Mouse (Mus musculus) megakaryocyte, embryonic 14.5 days (primary cell): ENCODE results near the gene Nell2. TPM values are rescaled to one million over a fixed set of nuclear protein-coding genes. Genes with fewer than 3 reads are reported as not detected.

ENCODE experiments used
- H3K27me3 ChIP-seq: replicated peaks from 2 replicates; pipeline ENCODE3; 2012; ENCODE audit warnings: inconsistent platforms
- H3K36me3 ChIP-seq: replicated peaks from 2 replicates; pipeline ENCODE3; 2012; ENCODE audit warnings: low read length, inconsistent platforms, mixed read lengths
- H3K4me1 ChIP-seq: 2 replicates; pipeline ENCODE4 v1.6.1; 2012; ENCODE audit warnings: inconsistent platforms
- H3K4me3 ChIP-seq: replicated peaks from 2 replicates; pipeline ENCODE3; 2012; ENCODE audit warnings: moderate library complexity, mild to moderate bottlenecking, inconsistent platforms
- H3K9me3 ChIP-seq: 2 replicates; pipeline ENCODE4 v1.6.1; 2012; ENCODE audit warnings: inconsistent platforms
- FLI1 ChIP-seq: IDR thresholded peaks from 2 replicates; pipeline ENCODE4 v1.6.1; 2012; ENCODE audit warnings: low read length, inconsistent platforms, mixed read lengths
- GATA1 ChIP-seq: IDR thresholded peaks from 3 replicates; pipeline ENCODE4 v1.6.1; 2012; ENCODE audit warnings: mixed read lengths, low read length, inconsistent platforms, borderline replicate concordance
- polyA plus RNA-seq: library from polyadenylated mRNA; stranded (reverse); fragments of >175 nt; gene quantifications from 2 replicates; pipeline ENCODE4 v1.2.3, GENCODE M21; 2012; ENCODE audit warnings: low replicate concordance; ENCODE audit not compliant: insufficient read depth

Gene Nell2
- polyA plus RNA-seq, 1 experiment = not detected

GRCm38 (mm10) chr15:95314121-95314807 lies 214.1 kb downstream of the Nell2 start:
- TF ChIP-seq GATA1 (no peak), FLI1 (no peak)
- H3K4me1 ChIP-seq = no peaks in the 10 kb centered on the region
- peaks cover 28% of the 10 kb centered on the region for H3K9me3 ChIP-seq
- no peaks in the 10 kb centered on the region for H3K27me3 ChIP-seq
- no peaks in the 10 kb centered on the region for H3K36me3 ChIP-seq
- no peak overlapping the region for H3K4me3 ChIP-seq

- no peak for TF ChIP-seq GATA1
- no peak for TF ChIP-seq FLI1
- Histone ChIP-seq H3K4me1 (no peaks in the 10 kb centered on the region), H3K9me3 (peaks cover 28% of the 10 kb centered on the region), H3K27me3 (no peaks in the 10 kb centered on the region), H3K36me3 (no peaks in the 10 kb centered on the region), H3K4me3 (no peak overlapping the region)
These were observed 215.1 kb downstream of the Nell2 start for GRCm38 (mm10) chr15:95313286-95313685.

DNA sequence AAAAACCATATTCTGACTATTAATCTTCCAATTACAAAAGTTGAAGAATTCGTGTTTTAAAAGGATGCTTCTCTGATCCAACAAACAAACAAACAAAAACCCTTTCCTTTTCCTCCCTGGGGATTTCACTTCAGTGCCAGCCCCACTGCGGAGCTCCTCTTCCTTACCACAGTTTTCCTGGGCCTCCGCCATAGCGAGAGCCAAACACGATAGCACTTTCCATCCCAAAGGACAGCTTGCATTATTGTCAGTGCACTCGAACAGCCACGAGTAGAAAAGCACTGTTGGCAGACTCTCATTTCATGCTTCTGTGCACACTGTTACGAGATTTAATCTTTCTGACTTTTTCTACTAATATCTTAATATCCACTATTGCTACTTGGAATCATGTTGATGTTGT lies 224.3 kb downstream of the Nell2 start:
- no peak overlapping the region for H3K4me3 ChIP-seq
- H3K9me3 ChIP-seq = peaks cover 28% of the 10 kb centered on the region
- TF ChIP-seq FLI1 (no peak), GATA1 (no peak)
- no peaks in the 10 kb centered on the region for H3K4me1 ChIP-seq
- H3K27me3 ChIP-seq = no peaks in the 10 kb centered on the region
- no peaks in the 10 kb centered on the region for H3K36me3 ChIP-seq

DNA sequence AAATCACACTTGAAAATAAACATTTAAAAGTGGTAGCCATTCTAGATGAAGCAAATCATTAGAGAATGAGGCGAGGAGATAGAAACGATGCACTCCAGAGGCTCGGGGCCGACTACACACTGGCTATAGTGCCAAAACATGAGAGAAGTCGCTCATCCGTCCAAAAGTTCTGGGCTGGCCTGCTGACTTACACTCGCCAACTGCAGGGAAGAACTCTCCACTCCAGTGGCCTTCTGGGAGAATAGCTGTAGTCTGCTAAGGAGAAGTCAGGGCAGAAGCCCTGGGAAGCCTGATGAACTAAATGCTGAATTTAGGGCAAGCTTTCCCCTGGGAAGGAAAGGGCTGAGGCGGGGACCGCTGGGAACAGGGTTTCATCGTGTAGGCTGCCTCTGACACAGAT lies 231.8 kb downstream of the Nell2 start:
- Histone ChIP-seq H3K4me1 (no peaks in the 10 kb centered on the region), H3K27me3 (no peaks in the 10 kb centered on the region), H3K36me3 (no peaks in the 10 kb centered on the region), H3K4me3 (no peak overlapping the region), H3K9me3 (peaks cover 36% of the 10 kb centered on the region)
- TF ChIP-seq GATA1 = no peak
- no peak for TF ChIP-seq FLI1

GRCm38 (mm10) chr15:95289047-95289446 lies 239.3 kb downstream of the Nell2 start:
- Histone ChIP-seq H3K27me3 (no peaks in the 10 kb centered on the region), H3K4me1 (no peaks in the 10 kb centered on the region), H3K9me3 (peaks cover 28% of the 10 kb centered on the region), H3K36me3 (no peaks in the 10 kb centered on the region), H3K4me3 (no peak overlapping the region)
- TF ChIP-seq FLI1 (no peak), GATA1 (no peak)

- no peak for TF ChIP-seq GATA1
- TF ChIP-seq FLI1 = no peak
- H3K36me3 ChIP-seq = no peaks in the 10 kb centered on the region
- no peaks in the 10 kb centered on the region for H3K4me1 ChIP-seq
- no peaks in the 10 kb centered on the region for H3K27me3 ChIP-seq
- H3K4me3 ChIP-seq = no peak overlapping the region
- peaks cover 19% of the 10 kb centered on the region for H3K9me3 ChIP-seq
These were observed 243.2 kb downstream of the Nell2 start for GRCm38 (mm10) chr15:95285199-95285598.

DNA sequence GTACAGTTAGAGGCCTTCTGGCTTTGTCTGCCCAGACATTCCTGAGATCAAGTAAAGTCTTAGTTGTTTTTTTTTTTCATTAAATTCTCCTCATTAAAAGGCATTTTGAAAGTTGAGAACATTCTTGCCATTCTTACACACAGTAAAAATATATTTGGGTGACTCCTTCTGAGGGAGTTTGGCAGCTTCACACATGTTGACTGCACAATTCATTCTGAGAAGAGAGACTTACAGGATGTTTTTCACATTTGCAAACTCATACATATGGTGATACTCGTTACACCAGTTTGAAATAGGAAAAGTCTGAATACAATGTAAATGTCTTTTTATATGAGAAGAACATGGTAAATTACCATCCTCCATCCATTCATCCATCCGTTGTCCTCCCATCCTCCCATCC lies 247.4 kb downstream of the Nell2 start:
- H3K36me3 ChIP-seq = no peaks in the 10 kb centered on the region

DNA sequence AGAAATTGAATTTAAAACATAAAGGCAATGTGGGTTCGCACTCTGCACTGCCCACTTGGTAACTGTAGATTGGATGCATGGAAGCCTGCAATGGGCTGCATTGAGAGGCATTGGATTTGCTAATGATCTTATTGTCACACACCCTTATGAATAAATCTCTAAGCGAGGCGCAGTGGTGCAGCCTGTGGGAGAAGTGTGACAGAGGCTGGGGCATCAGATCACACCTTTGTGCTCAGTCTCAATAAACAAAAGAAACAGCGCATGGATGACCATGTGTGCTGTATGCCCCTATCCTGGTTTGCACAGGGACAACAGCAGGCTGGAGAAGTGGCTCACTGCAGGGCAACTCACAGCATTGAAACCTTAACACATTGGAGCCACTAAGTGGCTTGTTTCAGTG lies 250.4 kb downstream of the Nell2 start:
- Histone ChIP-seq H3K27me3 (no peaks in the 10 kb centered on the region), H3K4me3 (peak overlapping the region; percentile 25), H3K9me3 (peaks cover 28% of the 10 kb centered on the region), H3K4me1 (no peaks in the 10 kb centered on the region), H3K36me3 (no peaks in the 10 kb centered on the region)
- no peak for TF ChIP-seq GATA1
- TF ChIP-seq FLI1 = no peak

More for the DNA sequence above, 247.4 kb downstream of the Nell2 start:
- TF ChIP-seq GATA1 (no peak), FLI1 (no peak)
- H3K4me3 ChIP-seq = no peak overlapping the region
- H3K9me3 ChIP-seq = peaks cover 22% of the 10 kb centered on the region
- H3K4me1 ChIP-seq = no peaks in the 10 kb centered on the region
- no peaks in the 10 kb centered on the region for H3K27me3 ChIP-seq

- H3K4me1 ChIP-seq = no peaks in the 10 kb centered on the region
- H3K27me3 ChIP-seq = no peaks in the 10 kb centered on the region
- H3K36me3 ChIP-seq = no peaks in the 10 kb centered on the region
- H3K9me3 ChIP-seq = peaks cover 36% of the 10 kb centered on the region
- H3K4me3 ChIP-seq = peak overlapping the region; percentile 3
- TF ChIP-seq GATA1 = no peak
- no peak for TF ChIP-seq FLI1
These were observed 251.8 kb downstream of the Nell2 start for GRCm38 (mm10) chr15:95276556-95276955.

- H3K4me1 ChIP-seq = no peaks in the 10 kb centered on the region
- no peaks in the 10 kb centered on the region for H3K36me3 ChIP-seq
- H3K9me3 ChIP-seq = peaks cover 34% of the 10 kb centered on the region
- no peaks in the 10 kb centered on the region for H3K27me3 ChIP-seq
- no peak overlapping the region for H3K4me3 ChIP-seq
- TF ChIP-seq GATA1 (no peak), FLI1 (no peak)
These were observed 252.8 kb downstream of the Nell2 start for GRCm38 (mm10) chr15:95275553-95275952.

DNA sequence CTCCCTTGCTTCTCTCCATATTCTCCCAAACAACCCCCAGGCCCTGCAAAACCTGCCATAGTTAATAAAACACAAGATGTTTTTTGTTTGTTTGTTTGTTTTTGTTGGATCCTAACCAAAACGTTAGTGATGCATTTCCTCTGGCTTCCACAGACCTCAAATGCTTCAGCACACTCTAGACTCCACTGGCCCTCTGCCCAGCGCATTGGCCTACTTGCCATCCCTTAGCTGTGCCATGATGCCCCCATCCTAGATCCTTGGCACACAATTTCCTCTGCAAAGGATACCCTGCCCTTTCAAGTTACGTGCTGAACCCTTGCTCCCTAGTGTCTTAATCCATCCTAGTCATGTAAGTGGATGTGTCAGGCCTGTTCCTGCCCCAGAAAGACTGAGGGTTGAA lies 255.1 kb downstream of the Nell2 start:
- H3K9me3 ChIP-seq = peaks cover 32% of the 10 kb centered on the region
- no peaks in the 10 kb centered on the region for H3K27me3 ChIP-seq
- H3K36me3 ChIP-seq = no peaks in the 10 kb centered on the region
- no peak overlapping the region for H3K4me3 ChIP-seq
- no peaks in the 10 kb centered on the region for H3K4me1 ChIP-seq
- TF ChIP-seq FLI1 (no peak), GATA1 (no peak)
